Mouse (Mus musculus) mesoderm, embryonic 11.5 days (tissue): ENCODE measurements around the gene Pitx1.

Source experiments
- DNase-seq: peaks from one replicate; pipeline ENCODE4 v3.0.0-alpha.2; 2012; ENCODE audit warnings: low read depth, low spot score

The Pitx1 gene

DNA sequence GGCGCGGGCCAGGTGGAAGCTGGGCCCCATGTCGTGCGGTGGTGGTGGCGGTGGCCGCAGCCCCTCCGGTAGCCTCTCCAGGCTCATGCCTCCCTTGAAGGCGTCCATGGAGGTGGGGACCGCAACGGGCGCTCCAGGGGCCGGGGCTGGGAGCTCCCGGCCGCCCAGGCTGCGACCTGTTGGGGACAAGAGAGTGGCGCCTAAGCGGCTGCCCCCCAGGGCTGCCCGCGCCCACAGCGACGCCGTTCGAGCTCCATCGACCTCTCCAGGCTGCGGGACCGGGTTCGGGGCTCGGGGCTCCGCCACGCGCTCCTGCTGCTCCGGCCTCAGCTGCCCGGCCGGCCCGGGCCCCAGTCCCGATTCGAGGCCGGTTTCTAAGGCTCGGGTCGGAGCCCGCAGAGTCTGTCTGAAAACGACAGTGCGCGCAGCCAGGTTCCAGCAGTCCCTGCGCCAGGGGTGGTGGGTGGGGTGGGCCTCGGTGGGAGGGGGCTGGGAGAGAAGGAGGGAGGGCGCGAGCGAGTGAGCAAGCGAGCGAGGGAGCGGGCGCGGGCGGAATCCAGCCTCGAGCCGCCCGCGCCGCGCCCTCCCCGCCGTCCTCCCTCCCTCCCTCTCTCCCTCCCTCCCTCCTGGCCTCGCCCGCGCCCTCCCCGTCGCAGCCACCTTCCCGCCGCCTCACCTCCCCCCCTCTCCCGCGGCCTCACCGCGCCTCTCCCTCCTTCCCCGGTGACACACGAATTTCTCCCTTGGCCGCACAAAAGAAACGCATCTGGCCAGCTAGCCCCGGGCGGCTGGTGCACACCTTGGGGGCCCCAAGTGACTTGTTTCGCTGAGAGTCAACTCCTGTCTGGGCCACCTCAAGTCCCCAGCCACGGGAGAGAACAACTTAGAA lies 4.9 kb downstream of the Pitx1 start:
- DNase-seq = no peak

DNA sequence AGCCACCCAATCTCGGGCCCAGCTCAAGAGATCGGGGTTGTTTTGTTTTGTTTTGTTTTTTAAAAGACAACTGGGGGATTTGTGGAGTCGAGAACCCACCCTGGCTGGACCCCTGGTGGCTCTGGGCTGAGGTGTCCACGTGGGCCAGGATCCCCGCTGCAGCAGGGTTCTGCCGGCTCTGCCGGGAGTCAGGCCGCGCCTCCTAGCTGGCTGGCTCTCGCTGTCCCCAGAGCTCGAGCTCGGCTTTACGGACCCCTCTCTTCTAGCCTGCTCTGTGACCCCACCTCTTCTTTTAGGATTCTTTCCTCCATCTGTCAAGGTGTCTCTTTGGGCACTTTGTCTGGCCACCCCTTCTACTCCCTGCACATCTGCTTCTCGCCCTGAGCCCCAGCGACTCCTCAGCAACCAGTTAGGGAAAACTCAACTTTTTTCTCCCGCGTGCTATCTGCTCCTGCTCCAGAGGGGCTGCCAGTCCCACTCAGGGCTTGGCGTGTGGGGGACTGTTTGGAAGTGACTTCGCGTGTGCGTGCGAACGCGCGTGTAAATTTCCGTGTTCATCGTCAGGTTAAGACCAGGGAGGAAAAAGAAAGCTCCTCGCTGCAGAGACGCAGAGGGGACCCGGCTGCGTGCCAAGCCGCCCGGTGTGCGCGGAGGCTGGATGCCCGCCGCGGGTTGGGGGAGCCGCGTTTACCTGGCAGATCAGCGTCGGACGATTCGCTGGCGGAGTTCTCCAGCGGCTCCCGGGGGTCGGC lies 5.7 kb downstream of the Pitx1 start:
- no peak for DNase-seq

GRCm38 (mm10) chr13:55829018-55829655 lies 6.9 kb downstream of the Pitx1 start:
- DNase-seq = no peak

GRCm38 (mm10) chr13:55828141-55829017 lies 7.6 kb downstream of the Pitx1 start:
- no peak for DNase-seq

DNA sequence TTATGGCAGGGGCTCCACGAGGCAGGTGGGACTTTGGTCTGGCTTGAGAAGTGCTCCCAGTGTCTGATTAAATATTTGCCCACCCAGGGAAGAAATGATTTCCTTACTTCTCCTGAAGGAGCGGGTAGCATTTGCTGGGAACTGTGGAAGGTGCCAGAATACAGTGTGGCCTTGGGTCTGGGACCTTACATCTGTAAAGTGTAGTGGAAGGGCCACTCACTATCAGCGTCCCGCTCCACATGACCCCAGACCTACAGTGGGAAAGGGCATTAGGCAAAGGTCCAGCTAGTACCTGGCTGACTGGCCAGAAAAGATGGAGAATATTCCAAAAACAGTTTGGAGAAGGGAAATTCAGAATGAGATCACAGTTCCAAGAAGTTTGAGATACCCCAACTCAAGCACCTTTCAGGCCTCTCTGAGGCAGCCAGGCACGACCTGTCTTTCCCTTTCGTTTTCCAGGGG lies 8.3 kb downstream of the Pitx1 start:
- no peak for DNase-seq

GRCm38 (mm10) chr13:55826796-55827678 lies 9.0 kb downstream of the Pitx1 start:
- no peak for DNase-seq

DNA sequence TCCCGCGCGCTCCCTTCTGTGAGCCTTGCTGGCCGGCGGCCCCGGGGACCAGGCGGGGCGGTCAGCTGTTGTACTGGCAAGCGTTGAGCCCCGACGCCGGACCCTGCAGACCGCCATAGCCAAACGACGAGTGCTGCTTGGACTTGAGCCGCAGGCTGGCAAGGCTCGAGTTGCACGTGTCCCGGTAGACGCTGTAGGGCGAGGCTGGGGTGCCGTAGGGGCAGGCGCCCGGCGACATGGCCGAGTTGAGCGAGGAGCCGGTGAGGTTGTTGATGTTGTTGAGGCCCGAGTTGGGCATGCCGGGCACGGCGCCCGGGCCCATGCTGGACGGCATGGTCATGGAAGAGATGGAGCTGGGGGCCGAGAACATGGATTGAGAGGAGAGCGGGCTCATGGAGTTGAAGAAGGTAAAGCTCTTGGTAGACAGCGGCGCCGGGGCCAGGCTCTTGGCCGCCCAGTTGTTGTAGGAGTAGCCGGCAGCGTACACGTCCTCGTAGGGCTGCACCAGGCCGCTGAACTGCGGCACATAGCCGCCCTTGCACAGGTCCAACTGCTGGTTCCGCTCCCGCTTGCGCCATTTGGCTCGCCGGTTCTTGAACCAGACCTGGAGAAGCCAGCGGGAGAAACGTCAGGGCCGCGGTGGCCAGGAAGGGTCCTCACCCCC lies 9.9 kb downstream of the Pitx1 start:
- no peak for DNase-seq

GRCm38 (mm10) chr13:55825245-55825681 lies 10.7 kb downstream of the Pitx1 start:
- no peak for DNase-seq

DNA sequence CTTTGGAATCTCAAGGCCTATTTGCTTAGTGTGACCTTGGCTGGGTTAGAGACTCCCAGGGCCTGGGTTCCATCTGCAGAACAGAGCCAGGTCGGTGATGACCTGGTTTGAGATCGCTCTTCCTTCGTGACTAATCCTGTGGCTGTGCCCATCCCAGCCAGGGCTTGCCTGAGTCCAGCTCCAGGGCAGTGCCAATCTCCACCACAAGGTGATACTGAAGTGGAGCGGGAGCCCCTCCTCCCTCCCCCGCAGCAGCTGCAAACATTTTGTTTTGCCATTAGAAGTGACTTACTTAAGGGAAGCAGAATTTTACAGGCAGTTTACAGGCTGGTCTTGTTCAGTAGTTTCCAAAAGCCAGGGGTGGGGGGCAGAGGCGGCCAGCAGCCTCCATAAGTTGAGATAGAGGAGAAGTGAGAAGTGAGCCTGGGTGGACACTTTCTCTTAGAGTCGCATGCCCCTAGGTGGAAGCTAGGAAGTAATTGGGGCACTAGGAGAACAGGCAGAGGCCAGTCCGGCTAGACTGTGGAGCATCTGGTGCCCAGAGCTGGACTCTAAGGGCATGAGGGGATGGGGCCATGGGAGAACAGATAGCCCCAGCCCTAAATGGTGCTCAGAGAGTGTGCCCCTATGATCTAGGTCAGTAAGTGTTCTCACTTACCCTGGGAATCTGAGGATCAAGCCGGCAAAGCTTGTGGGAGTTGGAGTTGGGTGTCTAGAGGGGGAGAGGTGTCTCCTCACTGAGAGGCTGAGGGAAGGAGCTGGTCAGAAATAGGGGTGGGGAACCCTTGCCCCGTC lies 11.6 kb downstream of the Pitx1 start:
- no peak for DNase-seq

DNA sequence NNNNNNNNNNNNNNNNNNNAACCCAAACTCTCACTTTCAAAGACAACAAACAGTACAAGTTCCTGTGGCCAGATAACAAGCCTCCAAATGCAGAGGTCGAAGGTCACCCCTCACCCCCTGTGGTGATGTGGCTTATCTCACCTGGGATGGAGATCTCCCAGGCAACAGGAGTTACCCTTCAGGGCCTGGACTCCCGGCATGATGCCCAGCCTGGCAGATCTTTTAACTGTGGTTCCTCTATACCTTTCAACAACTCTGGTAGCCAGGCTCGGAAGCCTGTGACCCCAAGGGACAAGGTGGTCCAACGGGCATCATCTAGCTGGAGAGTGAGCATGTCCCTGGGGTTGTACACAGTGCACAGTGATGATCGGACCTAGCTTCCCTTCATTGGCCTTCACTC lies 13.5 kb downstream of the Pitx1 start:
- no peak for DNase-seq

DNA sequence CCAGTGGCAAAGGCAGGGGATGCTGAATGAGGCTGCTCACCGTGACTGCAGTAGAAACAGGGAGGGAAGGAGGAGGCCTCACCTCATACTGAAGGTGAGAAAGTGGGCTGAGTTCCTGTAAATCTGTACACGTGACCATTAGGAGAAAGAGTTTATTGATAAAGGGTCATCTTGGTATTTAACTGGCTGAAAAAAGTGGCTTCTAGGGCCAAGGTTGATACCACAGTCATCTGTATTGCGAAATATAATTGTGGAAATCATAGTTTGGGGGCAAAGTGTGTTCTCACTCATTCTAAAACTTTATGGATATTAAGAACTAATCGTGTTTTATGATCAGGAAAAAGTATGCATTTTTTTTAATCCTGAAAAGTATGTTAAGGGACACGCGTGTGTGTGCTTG lies 21.2 kb downstream of the Pitx1 start:
- no peak for DNase-seq

DNA sequence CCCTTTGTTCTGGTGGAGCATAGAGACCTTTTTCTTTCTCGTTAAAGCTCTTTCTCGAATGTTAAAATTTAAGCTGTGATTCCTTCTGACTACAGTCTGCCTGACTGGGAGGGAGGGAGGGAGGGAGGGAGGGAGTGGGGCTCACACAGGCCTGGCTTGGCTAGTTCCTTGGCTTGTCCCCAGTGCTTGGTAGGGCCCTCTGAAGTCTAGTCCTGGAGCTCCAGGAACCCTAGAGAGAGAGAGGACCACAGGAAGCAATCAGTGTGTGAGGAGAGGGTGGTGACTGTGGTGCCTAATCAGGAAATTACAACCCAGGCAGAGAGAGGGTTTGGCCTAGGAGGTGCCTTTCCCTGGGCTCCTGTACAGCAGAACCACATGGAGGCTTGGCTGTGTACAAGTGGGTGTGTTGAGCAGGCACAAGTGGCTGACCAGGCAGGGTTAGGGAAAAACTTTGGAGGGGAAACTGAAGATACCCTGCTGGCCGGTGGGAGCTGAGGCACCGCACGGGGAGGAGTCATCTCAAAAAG lies 22.4 kb downstream of the Pitx1 start:
- no peak for DNase-seq

DNA sequence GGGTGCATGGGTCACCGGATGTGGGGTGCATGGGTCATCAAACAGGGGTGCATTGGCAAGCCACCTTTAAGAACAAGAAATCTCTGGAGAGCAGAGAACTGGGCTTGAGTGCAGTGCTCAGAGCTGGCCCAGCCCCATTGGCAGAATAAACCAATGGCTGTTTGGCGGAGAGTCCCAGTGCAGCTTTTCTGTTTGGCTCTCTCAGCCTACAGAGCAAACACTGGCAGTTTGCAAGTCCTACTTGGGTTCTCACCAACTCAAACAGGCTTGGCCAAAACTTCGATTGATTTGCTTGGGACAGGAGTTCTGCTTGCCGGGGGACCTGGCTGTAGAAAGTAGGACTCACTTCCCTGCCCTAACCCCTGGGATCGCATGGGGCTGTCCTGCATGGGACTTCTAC lies 25.0 kb downstream of the Pitx1 start:
- DNase-seq = no peak

DNA sequence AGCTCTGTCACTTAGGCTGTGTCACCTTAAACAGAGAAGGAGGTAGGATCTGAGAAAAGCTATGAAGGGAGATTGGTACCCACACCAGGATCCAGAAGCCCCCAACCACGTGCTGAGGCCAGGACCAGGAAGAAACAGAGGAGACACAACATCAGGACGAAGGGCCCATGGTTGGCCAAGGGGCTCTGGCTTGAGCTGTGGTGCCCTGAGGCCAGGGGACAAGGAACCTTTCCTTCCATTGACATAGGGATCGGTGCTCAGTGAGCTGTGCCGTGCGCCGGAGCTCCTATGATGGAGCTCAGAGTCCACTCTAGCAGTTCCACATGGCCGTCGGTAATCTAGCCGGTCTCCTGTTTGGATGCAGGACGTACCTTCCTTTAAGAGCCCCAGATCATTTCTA lies 26.3 kb downstream of the Pitx1 start:
- DNase-seq = no peak

GRCm38 (mm10) chr13:55809041-55809623 lies 26.9 kb downstream of the Pitx1 start:
- no peak for DNase-seq

DNA sequence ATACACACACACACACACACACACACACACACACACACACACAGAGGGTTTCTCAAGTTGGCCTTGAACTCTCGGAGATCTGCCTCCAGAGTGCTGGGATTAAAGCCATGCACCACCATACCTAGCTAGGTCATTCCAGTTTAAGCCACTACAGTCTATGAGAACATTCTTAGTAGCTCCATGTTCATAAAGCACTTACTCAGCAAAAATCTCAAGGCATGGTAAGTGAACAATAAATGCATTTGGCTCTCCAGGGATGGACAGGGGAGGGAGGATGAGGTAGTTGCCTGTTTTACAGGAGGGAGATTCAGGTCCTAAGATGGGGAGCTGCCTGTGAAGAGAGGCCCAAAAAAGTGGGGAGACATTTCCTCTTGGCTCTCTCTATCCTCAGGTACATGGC lies 32.0 kb downstream of the Pitx1 start:
- no peak for DNase-seq

- DNase-seq = no peak
These were observed 34.7 kb downstream of the Pitx1 start for GRCm38 (mm10) chr13:55801246-55801645.

- DNase-seq = no peak
These were observed 49.9 kb downstream of the Pitx1 start for GRCm38 (mm10) chr13:55786120-55786519.
